10 mouse cellular contexts compared by ENCODE assay signal in genomic region chr19:57198531-57198930, GRCm38 (mm10).
DNase-seq lines count a peak whose midpoint lies in the region; ATAC-seq and TF ChIP-seq lines count a peak whose summit lies in the region.
"Had no signal": no experiment of that assay in that cellular context is flagged by ENCODE, and none has a peak within 500 bp of the region (broad histone marks: within the 10 kb centered on the region; RNA-seq: fewer than 3 reads in every experiment).

No protein-coding gene starts in this region.

- H3K4me2 ChIP-seq in hindbrain, embryonic 12.5 days (replicated peaks) = peak overlapping the region; percentile 9; the same call in 1 of the 2 replicates
- H3K4me2 ChIP-seq in stomach, embryonic 16.5 days (ENCODE audit: low read depth, low read length) = no peak overlapping the region

- H3K36me3 ChIP-seq in hindbrain, embryonic 12.5 days = no peaks in the 10 kb centered on the region
- H3K36me3 ChIP-seq in stomach, embryonic 16.5 days (ENCODE audit: control insufficient read depth, insufficient read depth, low read length) = no peaks in the 10 kb centered on the region

- H3K4me3 ChIP-seq in gastrocnemius, adult 2 months = peak overlapping the region; percentile 38
- no peak overlapping the region for H3K4me3 ChIP-seq in hindbrain, embryonic 12.5 days
- H3K4me3 ChIP-seq in stomach, embryonic 16.5 days (replicated peaks; ENCODE audit: low read length) = no peak overlapping the region

- ATAC-seq in hindbrain, embryonic 12.5 days (ENCODE audit: low FRiP score) = no peak; the same call in 1 of the 2 replicates
- ATAC-seq in stomach, embryonic 16.5 days (ENCODE audit: insufficient read depth, low FRiP score) = no peak

- no peak for TF ChIP-seq CTCF in gastrocnemius, adult 2 months (IDR thresholded peaks at IDR 0.05)

- 41% methylated on average over 12 of the region's 12 CpGs for WGBS in hindbrain, embryonic 12.5 days
- 54% methylated on average over 12 of the region's 12 CpGs for WGBS in stomach, embryonic 16.5 days

- no peaks in the 10 kb centered on the region for H3K9me3 ChIP-seq in hindbrain, embryonic 12.5 days (replicated peaks)
- H3K9me3 ChIP-seq in stomach, embryonic 16.5 days (replicated peaks; ENCODE audit: control insufficient read depth, low read length) = no peaks in the 10 kb centered on the region

- H3K4me1 ChIP-seq in hindbrain, embryonic 12.5 days = peaks cover 42% of the 10 kb centered on the region
- peaks cover 40% of the 10 kb centered on the region for H3K4me1 ChIP-seq in stomach, embryonic 16.5 days (ENCODE audit: control insufficient read depth, insufficient read depth, low read length)

- 0 out of 2 replicates have a peak overlapping the region, but pooled peaks have one; percentile 29 for H3K9ac ChIP-seq in hindbrain, embryonic 12.5 days
- H3K9ac ChIP-seq in stomach, embryonic 16.5 days (ENCODE audit: low read length) = no peak overlapping the region
- H3K9ac ChIP-seq: liver, embryonic 14.5 days had no signal

- peak overlapping the region; percentile 78 for H3K27ac ChIP-seq in gastrocnemius, adult 2 months
- H3K27ac ChIP-seq in hindbrain, embryonic 12.5 days = peak overlapping the region; percentile 46
- H3K27ac ChIP-seq in stomach, embryonic 16.5 days (ENCODE audit: low read length) = peak overlapping the region; percentile 80; the same call in 1 of the 2 replicates
- H3K27ac ChIP-seq: liver, embryonic 14.5 days had no signal

- peaks cover 15% of the 10 kb centered on the region for H3K27me3 ChIP-seq in hindbrain, embryonic 12.5 days
- no peaks in the 10 kb centered on the region for H3K27me3 ChIP-seq in stomach, embryonic 16.5 days (ENCODE audit: control insufficient read depth, insufficient read depth, low read length)

- DNase-seq in gastrocnemius, adult 2 months = no peak
- DNase-seq in gastrocnemius, postnatal 10 days = no peak
- peak; percentile 38 for DNase-seq in retina, postnatal 1 day
- no peak for DNase-seq in retina, embryonic 14.5 days (ENCODE audit: low spot score)
- no peak for DNase-seq in kidney, postnatal 4 days
- no peak for DNase-seq in B cell, adult 2 months
- DNase-seq: thymus, adult 2 months had no signal

- intact Hi-C loops in gastrocnemius, adult 2 months (cut with DNase I) = loop anchor here (5.0 kb wide), 1 partner anchor 64 kb away; no protein-coding TSS in a partner anchor
